Mouse (Mus musculus) lung, postnatal 36 days (tissue): Measurements from ENCODE around the gene Rabepk.
A peak's percentile ranks its signal among the peaks of the same experiment; 100 is the strongest.
"Not testable (repeated sequence)": the region's sequence is repeated elsewhere in the genome, so short reads cannot be mapped to it uniquely, and the experiment has no call there.

Experiments
- DNase-seq: peaks from one replicate; pipeline ENCODE4 v3.0.0; 2022; ENCODE audit warnings: mixed read lengths

Gene Rabepk

DNA sequence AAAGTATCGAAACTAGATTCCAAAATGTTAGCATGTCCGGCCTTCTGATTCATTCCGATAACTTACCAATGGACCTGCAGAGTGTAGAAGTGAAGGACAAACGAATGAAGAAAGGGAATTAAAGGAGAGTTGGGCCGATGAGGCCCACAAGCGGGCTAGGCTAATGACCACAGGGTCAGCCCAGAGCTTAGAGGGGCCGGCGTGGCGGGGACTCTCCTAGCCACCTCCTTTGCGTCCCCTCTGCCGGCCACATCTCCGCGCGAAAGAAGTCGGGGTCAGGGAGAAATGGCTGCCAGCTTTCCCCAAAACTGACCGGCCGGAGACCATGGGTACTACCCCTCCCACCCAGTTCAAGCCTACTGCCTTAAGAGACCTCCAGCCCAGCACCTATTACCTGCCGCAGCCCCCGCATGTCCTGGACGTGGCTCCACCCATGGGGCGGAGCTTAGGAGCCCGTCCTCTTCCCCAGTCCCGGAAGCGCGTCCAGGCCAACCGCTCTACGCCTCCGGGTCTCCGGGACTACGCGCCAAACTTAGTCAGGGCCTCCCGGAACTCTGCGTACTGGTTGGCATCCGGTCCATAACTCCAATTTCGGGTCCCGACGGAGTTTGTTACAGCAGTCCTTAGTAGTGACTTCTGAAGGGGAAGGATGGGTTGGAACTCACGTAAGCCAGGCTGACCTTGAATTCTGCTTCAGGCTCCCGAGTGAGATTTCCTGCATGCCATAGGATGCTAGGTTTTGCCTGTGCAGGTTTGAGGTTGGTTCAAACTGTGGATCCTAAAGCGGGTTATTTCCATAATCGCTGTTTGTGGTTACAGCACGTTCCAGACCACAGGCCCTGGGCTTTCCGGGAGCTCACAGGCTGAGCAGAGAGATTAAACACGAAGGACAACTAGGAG lies at the start of gene Rabepk:
Gene Rabepk (minus strand): TSS at position 556 of the 900 bp plus-strand sequence.
- DNase-seq, result peak; percentile 92

DNA sequence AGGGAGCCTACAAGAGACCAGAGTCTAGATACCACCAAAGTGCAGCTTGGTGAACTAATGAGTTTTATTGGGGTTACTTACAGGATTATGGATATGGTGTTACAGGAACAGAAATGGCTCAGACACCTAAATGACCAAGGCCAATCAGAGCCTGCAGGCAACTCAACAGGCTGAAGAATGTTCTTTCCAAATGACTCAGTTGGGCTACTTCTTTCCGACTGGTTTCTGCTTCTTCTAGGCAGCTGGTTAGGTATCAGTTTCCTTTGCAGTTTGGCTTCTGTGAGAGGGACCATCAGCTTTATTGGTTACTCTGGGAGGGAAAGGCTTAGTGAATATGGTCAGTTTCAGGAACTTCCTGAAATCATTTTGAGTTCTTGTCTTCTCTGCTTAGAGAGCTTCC lies 48.0 kb upstream of the Rabepk start:
- DNase-seq, result no peak

DNA sequence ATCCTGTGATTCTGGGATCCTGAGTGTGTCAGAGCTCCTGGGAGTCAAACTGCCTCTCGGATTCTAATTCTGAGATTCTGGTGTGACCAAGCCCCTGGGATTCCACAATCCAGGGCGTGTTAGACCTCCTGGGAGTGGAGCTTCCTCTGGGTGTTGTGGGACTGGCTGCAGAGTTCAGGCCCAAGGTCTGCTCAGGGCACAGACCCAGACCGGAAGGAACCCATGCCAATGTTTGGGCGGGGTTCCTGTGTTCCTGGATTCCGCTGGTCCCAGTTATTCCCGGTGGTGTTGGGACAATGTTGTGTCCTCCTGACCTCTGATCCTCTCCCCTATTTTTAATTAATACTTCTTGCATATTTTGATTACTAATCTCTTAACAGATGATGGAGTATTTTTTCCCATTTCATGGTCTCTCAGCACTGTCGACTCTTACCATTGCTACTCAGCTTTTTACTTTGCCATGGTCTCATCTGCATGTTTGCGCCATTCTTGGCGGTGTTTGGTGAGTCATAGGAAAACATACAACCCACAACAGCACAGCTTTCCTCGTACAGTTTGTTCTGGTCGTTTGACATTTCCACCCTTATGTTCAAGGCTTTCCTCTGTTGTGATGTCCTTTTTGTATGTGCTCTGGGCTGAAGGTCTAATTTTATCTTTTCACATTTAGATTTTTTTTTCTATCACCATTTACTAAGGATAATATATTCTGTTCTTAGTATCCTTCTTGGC lies 43.7 kb upstream of the Rabepk start:
- peak; percentile 88 for DNase-seq

DNA sequence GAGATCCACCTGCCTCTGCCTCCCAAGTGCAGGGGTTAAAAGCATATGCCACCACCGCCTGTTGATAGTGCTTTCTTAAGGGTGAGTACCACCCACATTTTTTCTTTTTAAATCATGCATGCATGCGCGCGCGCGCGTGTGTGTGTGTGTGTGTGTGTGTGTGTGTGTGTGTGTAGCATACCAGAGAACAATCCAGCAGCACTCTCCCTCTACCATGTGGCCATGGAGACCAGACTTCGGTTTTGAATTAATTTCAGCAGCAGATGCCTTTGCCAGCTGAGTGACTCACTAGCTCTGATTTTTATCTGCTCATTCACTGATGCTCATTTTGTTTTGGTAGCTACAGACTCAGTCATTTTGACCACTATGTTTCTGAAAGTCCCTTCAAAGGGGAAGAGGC lies 42.0 kb upstream of the Rabepk start:
- no peak for DNase-seq

DNA sequence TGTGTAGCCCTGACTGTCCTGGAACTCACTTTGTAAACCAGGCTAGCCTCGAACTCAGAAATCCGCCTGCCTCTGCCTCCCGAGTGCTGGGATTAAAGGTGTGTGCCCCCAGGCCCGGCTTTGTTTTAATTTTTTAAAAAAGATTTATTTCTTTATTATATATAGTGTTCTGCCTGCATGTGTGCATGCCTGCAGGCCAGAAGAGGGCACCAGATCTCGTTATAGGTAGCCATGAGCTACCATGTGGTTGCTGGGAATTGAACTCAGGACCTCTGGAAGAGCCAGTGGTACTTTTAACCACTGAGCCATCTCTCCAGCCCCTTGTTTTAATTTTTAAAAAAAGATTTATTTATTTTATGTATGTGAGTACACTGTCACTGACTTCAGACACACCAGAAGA lies 40.4 kb upstream of the Rabepk start:
- DNase-seq, result not testable (repeated sequence)

DNA sequence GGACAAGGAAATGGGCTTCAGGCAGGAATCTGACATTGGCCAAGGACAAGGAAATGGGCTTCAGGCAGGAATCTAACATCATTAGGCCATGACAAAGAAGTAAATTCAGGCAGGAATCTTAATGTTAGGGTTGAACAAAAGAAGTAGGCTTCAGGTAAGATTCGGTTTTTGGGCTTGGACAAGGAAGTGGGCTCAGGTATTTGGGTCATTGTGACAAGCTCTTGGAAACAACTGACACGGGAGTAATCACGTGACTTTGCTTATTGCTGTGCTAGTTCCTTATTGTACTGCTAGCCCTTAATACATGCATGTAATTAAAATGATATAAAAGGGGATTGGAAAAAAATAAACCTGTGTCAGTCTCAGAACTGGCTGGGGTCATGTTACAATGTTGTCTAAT lies 36.0 kb upstream of the Rabepk start:
- no peak for DNase-seq

DNA sequence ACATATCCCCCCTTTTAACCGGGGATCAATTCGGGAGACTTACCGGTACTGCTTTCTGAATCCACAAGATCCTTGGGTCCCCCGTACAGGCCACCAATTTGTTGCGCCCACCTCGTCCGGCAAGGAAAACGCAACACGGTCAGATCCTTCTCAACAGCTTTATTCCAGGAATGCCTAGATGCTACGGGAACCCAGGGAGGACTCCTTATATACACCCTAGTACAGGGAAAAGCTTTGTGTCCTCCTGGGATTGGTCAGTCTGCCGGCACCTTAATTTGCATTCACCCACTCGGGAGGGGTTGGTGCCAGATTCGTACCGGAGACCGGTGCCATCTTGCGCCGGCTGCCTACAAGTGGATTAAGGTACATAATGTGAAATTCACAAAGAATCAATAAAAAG lies 33.9 kb upstream of the Rabepk start:
- DNase-seq, result no peak

DNA sequence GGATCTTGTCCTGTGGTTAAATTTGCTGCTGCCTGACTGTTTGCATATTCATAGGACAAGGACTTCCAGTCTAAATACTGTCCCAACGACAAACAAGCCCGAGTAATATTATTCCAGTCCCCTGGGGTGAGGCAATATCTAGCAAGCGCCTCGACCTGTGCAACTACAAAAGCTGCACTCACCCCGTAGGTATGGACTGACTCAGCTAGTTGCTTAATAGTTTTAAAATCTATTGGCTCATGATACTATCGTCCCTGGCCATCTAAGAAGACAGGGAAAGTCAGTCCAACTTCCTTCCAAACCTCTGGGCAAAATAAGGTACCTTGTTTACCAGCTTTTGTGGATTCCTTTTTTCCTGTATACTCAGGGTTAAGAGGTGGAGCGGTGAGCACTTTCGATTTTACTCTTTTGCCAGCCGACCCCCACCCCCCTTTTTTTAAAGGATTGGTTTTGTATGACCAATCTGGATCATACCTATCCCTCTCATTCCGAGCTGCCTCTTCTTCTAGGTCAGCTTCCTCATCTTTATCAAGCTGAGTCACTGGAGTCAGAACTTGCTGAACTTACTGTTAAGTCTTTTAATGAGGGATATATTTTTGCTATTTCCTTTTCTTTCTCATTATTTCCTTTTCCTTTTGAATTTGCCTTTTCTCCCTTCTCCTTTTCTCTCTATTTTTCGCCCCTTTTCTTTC lies 33.2 kb upstream of the Rabepk start, which contains the start of gene Gm34653:
Gene Gm34653 (plus strand): TSS at position 242 of the 692 bp plus-strand sequence.
- not testable (repeated sequence) for DNase-seq

DNA sequence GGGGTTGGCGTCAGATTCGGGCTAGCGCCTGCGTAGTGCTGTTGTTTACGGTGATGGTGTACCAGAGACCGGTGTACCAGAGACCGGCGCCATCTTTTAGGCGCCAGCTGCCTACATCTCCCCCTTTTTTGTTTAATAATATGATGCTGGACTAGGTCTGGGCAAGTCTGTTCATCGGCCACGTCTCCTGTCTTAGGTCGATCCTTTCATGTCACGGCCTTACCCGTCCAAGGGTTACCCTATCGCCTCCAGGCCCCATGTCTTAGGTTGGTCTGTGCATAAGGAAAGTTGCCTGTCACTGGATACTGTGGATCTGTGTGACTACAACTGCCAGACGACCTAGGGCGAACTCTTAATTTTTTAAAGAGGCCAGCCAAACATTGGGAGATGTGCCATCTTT lies 30.4 kb upstream of the Rabepk start:
- not testable (repeated sequence) for DNase-seq

DNA sequence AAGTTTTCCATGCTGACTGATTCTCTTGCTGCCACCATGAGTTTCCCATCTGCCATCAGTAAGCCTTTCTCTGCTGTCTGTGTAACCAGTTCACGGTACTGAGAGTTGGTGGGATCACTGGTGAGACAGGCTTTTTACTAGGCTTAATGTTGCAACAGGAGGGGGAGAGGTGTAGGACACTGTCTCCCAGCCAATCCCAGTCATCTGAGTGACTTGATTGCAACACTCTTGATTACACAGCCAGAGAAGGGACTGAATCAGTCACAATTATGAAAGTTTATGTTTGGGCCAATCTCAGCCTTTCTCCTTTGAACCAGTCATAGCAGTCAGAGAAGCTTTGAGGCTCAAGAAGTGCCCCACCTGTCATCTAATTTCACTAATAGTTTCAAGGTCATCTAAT lies 28.3 kb upstream of the Rabepk start:
- DNase-seq, result peak; percentile 55

DNA sequence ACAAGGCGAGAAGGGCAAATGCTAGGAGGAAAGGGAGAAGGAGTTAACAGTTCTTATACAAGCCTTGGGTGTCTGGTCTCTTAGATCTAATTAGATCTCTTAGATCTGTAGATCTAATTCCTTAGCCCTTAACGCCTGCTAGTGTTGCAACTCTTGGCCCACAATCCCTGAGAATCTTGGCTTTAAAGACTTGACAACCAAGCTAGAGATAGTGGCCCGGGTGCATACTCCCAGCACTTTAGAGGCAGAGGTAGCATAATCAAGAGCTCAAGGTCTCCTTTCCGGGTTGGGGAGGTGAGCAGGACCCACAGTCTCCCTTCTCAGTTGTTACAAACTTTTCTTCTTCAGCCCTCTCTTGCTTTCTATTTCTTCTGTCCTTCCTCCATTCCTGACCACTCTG lies 27.9 kb upstream of the Rabepk start:
- no peak for DNase-seq

DNA sequence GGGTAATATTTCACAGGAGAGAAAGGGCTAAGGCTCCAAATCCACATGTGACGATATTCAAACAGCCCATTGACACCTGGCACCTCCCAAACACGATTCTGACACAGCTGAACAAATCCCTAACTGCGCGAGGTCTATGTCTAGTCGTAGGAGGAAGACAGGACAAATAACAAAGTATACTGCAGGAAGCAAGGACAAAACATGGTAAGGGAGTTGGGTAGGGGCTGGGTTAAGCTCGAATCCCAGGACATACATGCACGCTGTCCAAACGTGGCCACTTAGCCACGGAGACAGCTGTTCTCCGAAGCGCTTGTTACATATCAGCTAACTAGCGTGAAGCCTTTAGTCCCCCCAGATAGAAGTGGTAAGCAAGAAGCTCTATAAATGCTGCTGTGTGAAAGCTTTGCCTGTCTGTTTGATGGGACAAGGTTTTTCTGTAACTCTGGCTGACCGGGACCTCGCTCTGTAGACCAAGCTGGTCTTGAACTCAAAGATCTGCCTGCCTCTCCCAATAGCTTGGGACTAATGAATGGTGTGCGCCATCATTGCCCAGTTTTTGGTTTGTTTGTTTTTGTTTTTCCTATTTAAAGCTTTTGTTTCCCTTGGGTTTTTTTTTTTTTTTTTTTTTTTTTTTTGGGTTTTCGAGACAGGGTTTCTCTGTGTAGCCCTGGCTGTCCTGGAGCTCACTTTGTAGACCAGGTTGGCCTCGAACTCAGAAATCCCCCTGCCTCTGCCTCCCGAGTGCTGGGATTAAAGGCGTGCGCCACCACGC lies 26.9 kb upstream of the Rabepk start:
- no peak for DNase-seq

DNA sequence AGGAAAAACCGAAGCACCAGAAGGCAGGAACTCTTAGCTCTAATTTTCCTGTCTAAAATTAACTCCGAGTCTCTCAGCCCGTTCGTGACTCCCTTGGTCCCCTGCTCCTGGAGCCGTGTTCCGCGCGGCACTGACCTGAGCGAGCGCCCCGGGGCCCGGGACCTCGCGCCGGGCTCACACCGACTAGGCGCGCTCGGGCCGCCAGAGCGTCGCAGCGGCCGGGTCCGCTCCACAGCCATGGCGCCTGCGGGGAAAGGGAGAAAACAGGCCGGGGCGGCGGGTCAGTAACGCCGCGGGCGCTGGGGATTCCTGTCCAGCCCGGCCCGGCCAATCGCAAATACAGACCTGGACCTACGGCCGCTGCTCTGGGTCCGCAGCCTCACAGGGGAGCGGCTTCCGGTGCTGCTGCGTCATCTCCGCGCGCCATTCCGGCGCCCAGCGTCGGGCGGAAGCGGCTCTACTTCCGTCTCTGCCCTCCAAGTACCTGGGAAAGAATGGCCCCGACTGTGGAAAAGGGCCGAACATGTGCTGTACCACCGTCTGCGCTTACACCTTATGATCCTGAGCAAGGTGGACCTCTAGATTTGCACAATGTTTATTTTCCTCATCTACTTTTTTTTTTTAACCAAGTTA lies 26.2 kb upstream of the Rabepk start, which contains the start of gene Fbxw2:
Gene Fbxw2 (minus strand): TSS at position 485 of the 633 bp plus-strand sequence.
- DNase-seq, result peak; percentile 94

DNA sequence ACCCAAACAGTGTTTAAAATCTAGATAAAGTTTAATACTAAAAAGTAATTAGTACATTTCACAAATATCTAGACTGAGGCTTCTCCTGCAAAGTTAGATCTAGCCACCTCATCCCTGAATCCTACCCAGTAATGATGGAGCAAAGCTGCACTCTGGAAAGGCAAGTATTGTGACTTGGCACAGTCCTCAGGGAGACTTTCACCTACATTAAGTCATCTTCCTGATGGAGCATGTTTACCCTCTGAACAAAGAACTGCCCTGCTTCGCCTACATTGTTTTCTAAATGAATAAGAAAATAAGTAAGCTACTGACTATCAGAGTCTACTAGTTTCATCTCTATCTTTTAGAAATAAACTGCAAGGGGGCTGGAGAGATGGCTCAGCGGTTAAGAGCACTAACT lies 18.8 kb upstream of the Rabepk start:
- DNase-seq, result no peak

DNA sequence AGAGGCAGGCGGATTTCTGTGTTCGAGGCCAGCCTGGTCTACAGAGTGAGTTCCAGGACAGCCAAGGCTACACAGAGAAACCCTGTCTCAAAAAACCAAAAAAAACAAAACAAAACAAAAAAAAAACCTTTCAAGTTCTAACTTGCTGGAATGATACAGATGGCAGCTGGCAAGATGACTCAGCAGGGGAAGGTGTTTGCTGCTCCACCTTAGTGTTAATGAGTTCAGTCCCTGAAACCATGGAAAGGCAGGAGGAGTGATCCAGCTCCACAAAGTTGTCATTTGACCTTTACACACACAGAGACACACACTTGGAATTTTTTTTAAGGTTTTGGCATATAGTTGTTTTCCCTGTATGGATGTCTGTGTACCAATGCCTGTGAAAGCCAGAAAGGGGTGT lies 16.2 kb upstream of the Rabepk start:
- DNase-seq, result not testable (repeated sequence)

DNA sequence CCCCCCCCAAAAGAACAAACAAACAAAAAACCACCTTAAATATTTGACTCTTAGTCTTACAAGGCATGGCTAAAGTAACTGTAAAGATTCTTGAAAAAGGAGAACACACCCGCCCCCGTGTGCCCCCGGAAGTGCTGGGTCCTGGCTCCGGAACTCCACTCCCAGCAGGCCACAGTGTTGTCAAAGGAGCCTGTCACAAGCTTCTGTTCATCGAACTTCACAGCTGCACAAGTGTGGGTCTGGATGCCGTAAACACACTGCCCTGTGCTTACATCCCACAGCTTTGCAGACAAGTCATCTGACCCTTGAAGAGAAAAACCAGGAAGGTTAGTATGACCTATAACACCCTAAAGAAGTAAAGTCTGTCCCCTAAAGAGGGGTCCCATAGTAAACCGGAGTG lies 13.0 kb upstream of the Rabepk start:
- DNase-seq, result no peak

DNA sequence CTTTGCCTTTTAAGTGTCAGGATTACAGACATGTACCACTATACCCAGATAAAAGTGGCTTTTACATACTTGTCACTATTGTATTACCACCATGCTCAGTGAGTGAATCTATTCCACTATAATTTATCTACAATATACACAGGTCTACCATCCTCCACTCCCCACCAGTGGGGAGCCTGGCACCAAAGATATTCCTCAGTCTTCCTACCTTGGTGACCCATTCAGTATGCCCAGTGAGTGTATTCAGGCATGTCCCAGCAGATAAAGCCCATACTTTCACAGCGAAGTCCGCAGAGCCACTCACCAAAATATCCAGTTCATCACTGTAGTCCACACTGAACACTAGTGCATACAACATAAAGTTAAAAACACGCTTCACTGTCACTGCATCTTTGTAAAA lies 11.1 kb upstream of the Rabepk start:
- DNase-seq, result no peak

DNA sequence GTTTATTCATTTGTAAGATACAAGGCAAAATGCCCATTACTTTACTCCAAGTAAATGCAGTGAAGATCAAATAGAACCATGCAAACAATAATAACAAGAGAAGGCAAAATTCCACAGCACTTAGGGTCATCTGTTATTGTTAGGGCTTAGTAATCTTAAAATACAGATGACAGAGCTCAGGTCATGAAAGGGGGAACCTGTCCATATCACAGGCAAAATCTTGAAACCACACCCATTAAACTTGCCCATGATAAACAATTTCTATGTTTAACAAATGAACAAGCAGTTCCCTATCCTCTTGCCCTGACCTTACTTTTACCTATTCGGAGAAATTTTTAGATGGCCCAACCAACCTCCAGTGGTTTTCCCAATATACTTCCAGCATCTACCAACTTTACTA lies 9.9 kb upstream of the Rabepk start:
- no peak for DNase-seq

DNA sequence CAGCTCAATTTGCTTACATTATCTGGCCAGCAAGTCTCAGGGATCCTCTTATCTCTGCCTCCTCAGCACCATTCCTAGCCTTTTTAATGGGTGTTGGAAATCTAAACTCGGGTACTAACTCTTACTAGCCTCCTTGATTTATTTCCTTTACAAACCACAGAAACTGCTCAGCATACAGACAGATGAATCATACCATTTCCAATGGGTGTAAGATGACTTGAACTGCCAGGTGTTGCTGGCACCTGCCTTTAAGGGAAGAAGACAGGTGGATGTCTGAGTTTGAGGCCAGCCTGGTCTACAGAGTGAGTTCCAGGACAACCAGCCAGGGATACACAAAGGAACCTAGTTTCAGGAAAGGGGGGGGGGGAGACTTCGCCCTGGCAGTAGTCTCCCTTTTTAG lies 8.3 kb upstream of the Rabepk start:
- DNase-seq, result no peak

DNA sequence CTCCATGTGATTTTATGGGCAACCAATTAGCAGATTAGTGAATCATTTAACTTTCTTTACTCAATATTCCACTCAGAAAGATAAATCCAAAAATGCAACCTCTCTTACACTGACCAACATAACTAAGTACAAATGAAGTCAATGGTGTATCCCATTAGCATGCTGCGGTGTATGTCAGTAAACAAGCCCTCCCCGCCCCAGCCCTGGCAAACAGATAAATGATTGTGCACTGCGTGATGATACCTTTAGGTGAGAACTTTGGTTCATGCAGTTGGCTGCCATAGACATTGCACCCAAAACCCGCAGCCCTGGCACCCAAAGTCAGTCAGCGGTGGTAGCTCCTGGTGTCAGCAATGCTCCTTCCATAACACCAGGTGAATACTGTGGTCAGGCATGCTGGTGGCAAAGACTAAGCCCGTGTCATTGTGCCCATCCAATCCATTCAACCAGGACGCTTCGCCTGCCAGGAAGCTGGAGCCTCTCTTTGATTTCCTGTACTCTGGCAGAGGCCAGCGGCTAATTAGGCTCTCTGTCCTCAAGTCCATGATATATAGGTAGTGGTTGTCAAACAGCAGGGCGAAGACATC lies 5.7 kb upstream of the Rabepk start:
- DNase-seq, result no peak

DNA sequence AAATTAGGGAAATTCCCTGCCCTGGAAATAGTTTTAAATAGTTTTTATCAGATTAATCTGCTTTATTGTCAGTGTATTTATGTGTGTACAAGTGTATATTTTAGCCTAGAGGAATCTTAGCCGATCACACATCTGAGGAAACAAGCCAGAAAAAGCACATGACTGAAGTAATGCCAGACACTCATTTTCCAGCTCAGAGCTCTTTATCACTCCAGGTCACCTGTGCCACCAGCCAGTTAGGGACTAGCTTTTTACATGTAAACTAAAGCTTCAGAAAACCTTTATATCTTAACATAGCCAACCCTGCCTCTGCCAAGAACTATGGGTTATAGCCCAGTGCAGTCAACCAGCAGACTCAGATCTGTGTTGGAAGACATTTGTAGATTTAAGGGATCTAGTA lies 5.1 kb upstream of the Rabepk start:
- no peak for DNase-seq

DNA sequence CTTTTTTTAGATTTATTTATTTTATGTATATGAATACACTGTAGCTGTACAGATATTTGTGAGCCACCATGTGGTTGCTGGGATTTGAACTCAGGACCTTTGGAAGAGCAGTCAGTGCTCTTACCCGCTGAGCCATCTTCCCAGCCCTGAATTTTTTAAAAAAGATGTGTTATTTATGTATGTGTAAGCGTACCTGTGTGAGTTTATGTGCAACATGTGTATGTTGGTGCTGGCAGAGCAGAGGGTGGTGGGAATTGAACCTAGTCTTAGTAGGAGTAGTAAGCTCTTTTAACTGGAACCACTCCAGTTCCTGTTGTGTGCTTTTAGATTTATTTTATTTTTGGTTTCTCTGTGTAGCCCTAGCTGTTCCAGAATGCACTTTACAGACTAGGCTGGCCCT lies 4.5 kb upstream of the Rabepk start:
- DNase-seq, result no peak
